Mouse (Mus musculus) regulatory T cell (primary cell): Measurements from ENCODE around the gene Lgr6.

Experiments
- in situ Hi-C: fragments of 300-600 bp; cut with MboI, MseI; formaldehyde crosslinking; loops from one replicate; pipeline ENCODE4 v1.15.1; 2025; ENCODE audit warnings: high pct_unique_total_duplicates

The Lgr6 gene

DNA sequence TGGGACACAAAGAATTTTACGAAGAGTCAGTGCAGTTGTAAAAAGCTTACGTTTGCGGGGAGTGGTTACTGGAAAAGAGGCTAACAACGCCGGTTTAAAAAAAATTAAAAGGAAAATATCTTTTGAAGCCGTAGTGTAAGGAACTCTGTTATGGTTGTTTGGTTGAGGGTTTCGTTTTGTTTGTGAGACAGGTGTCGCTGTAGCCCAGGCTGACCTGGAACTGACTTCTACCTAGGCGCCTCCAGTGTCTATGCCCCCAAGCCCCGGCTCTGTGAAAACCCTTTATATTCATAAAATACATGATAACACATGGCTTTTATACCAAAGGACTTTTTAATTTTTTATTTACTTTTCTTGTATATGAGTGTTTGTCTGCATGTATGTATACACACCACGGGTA lies 142.3 kb downstream of the Lgr6 start:
- in situ Hi-C loops, result no loop called here

DNA sequence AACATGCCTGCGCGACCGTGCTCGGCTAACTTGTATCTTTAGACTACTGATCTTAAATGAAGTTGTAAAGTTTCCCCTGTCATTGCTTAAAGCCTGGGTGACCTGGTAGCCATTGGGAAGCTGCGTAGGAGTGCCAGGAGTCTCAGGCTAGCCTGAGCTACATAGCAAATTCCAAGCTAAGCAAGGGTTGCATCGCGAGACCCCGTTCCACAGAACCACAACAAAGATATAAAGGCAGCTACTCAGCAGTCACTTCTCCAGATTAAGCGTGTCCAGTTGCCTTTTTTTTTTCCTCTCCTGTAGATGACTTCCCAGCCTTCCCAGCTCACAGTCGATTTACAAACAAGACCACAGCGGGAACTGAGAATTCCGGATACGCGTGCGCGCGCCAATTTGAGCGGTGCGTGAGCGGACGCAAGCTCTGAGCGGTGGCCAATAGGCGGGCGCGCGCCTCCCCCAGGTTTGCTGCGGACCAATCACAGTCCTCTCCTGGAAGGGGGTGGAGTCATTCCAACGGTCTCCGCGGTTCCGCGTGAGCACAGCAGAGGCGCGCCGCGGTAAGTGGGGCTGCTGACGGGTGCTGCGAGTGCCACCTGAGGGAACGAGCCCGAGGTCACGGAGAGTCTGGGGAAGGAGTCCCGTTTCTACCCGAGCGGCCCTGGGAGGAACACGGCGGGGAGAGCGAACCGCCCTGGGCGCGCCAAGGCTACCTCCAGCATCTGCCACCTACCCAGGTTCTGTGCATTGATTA lies 142.8 kb downstream of the Lgr6 start, which contains the start of gene Ube2t:
Gene Ube2t, plus strand, starts transcription at position 513 of the 751 bp plus-strand sequence.
- in situ Hi-C loops, result no loop called here

DNA sequence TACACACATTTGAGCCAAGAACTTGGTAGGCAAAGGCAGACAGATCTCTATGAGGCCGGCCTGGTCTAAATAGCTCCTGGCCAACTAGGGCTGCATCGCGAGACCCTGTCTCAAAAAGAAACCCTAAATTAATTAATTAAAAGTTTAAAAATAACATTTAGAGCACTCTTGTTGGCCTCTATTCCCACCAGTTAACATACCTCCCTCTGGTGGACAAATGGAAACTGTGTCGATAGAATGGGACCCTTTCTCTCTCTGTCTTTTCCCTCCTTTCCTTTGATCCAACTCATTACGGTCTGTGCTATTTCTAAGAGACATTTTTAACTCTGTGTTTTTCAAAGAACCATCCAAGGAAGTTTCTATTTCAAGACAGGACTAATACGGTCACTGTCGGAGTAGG lies 144.4 kb downstream of the Lgr6 start:
- in situ Hi-C loops, result no loop called here

DNA sequence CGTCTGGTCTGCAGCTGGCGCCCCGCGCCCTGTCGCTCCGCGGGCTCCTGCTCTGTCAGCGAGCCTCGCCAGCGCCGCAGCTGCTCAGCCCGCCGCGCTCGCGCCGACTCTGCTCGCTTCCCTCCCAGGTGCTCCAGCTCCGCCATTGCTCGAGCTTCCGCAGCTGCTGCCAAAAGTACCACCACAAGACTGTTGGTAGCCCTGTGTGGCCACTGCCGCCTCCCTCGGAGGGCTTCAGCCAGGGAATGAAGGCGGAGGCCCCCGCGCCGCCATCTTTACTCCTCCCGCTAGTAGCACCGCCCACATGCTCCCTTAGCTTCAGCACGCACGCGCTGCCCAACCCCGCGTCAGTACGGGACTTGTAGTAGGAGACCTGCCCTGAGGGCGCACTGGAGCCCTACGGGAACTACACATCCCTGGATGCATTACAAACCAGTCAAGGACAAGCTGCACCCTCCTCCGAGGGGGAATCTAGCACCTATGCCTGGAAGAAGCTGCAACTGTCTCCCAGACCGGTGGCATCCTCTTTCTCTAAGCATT lies 149.4 kb downstream of the Lgr6 start, which contains the start of gene Ppp1r12b:
Gene Ppp1r12b, minus strand, starts transcription at position 306 of the 540 bp plus-strand sequence.
- in situ Hi-C loops, result no loop called here

DNA sequence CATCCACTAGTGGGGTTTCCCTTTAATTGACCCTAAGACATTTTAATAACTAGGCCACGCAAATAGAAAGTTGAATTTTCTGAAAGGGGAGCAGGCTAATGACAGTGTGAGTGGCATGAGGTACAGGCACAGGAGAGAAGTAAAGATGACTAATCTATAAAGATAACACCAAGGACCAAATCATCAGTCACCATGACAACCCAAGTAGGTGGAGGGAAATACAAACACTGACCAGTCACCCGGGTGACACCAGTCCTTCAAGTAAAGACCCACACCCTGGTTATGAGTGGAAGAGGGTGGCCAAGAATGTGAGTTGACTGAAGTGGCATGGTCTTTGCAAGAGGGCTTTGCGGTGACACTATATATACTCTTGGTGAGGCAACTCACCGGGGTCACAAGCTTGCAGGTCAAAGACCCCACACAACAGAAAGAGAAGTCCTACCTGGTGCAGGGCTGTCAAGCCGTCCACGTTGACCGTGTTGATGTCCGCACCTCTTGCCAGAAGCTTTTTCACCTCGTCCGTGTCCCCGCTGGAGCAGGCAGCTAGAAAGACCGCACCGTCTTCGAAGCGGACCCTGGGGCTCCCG lies 149.9 kb downstream of the Lgr6 start:
- in situ Hi-C loops, result no loop called here

DNA sequence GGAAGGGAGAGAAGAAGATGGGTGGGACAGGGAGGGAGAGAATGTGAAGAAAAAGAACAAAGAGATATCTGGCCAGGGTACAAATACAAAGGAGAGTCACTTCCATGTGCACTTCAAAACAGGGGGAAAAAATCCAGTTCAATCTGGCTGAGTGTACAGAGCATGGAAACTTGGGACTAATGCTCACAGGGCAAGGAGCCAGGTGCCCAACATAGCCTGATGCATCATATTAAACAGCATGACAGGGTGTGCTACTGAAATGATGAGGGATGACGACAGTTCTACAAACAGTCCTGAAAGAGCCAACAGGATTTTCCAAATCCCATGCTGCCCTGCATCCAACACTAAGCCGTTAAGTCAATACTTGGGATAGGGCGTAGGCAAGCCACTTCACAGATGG lies 155.1 kb downstream of the Lgr6 start:
- in situ Hi-C loops, result no loop called here

DNA sequence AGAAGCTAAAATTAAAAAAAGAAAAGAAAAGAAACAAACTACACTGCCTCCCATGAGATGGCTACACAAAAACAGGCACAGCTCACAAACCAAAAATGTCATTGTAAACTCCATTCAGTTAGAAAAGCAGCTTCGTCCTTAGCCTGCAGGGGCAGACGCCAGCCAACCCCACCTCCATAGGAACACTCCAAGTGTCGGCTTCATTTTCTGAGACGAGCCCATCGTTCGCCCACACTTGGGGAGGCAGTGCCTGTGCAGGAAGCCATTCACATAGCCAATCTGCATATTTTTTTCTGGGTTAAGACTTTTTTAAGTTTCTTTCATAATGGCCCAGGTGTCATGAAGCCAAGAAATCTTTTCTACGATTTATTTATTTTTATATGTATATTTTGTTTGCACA lies 157.5 kb downstream of the Lgr6 start:
- in situ Hi-C loops, result no loop called here

DNA sequence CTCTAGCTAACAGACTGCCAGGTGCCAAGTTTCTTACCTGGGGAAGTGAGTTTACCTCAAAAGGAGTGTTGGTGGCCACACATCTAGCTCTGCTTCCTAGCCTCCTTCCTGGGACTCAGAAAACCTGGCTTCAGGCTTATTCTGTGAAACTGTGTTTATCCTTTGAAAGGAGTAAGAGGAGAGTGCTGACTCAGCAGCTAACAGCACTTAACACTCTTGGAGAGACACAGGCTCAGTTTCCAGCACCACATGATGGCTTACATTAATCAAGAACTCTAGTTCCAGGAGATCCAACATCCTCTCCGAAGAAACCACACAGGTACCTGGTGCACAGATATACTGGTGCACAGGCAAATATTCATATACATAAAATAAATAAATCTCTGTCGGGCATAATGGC lies 162.2 kb downstream of the Lgr6 start:
- in situ Hi-C loops, result no loop called here

DNA sequence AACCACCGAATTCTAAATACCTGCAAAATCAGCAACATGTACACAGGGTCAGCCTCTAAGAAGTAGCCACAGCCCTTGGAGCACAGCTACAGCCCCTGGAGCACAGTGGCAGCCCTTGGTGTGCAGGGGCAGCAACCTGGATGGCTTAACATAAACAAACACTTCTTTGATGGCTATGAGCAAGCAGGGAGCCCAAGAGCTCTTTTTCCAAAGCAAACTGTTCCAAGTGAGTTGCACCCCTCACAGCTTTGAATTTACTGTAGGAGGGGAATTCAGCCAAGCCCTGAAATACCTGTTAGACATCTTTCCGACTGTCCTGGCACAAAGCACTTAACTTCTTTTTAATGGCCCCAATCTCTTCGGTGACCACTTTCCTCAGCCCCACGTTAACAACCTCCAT lies 164.2 kb downstream of the Lgr6 start:
- in situ Hi-C loops, result no loop called here

DNA sequence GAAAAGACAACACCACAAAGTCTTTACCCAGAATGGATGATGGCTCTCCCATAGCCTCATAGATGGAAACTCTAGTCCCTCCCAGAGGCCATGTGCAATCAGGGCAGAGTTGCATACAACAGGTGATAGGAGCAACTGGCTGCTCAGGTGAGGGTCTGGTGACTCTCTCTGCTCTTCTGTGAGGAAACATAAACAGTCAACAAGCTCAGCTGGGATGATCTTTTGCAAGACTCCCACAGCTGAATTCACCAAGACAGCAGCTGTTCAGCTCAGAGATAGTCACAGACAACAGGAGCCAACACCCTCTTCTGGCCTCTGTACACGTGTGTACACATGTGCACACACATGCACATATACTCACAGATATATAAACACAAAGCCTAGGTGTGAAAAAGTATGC lies 166.8 kb downstream of the Lgr6 start:
- in situ Hi-C loops, result no loop called here

DNA sequence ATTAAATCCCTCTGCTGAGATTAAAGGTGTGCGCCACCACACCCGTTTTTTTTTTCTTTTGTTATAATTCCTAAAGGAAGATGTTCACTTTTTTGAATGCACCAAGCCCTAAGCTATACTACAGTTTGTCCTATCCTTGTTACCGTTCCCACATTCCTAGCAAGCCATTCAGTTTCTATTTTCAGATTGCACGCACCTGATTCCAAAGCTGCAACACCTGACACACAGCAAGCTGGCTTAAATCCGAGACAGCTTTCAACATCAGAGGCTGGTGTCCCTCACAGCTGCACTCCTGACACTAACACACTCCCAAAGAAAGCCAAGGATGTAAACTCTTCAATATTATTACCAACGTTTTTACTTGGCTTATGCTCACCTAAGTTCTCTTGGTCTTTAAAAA lies 168.7 kb downstream of the Lgr6 start:
- in situ Hi-C loops, result no loop called here
